Mouse (Mus musculus): ENCODE measurements around the gene Fry. TPM values are rescaled to one million over a fixed set of nuclear protein-coding genes. Genes with fewer than 3 reads are reported as not detected.

Gene Fry
- polyA plus RNA-seq, 1 experiment from 2014 or later, result 10.8 TPM

- peaks cover 38% of the 10 kb centered on the region for H3K36me3 ChIP-seq
- 76% methylated on average over 17 of the region's 17 CpGs for WGBS
- H3K9ac ChIP-seq, result no peak overlapping the region
- H3K9me3 ChIP-seq, result peaks cover 10% of the 10 kb centered on the region; the same call in 1 of the 2 replicates
- no peak overlapping the region for H3K4me3 ChIP-seq
- ATAC-seq (ENCODE audit: low FRiP score, low read depth), result no peak
- no peaks in the 10 kb centered on the region for H3K27me3 ChIP-seq
- peaks cover 15% of the 10 kb centered on the region for H3K4me1 ChIP-seq
- peak overlapping the region; percentile 69; the same call in 1 of the 2 replicates for H3K27ac ChIP-seq
- peak overlapping the region; percentile 36 for H3K4me2 ChIP-seq (replicated peaks)
Measured at GRCm38 (mm10) chr5:150457165-150457903, 338.9 kb downstream of the Fry start.

GRCm38 (mm10) chr5:150457904-150458739 is 339.7 kb downstream of the Fry start:
- peaks cover 15% of the 10 kb centered on the region for H3K4me1 ChIP-seq
- peak; percentile 63 for ATAC-seq (ENCODE audit: low FRiP score, low read depth)
- no peaks in the 10 kb centered on the region for H3K27me3 ChIP-seq
- H3K4me3 ChIP-seq, result no peak overlapping the region
- H3K27ac ChIP-seq, result peak overlapping the region; percentile 69; the same call in 1 of the 2 replicates
- peaks cover 32% of the 10 kb centered on the region for H3K36me3 ChIP-seq
- no peak overlapping the region for H3K9ac ChIP-seq
- peaks cover 10% of the 10 kb centered on the region; the same call in 1 of the 2 replicates for H3K9me3 ChIP-seq
- H3K4me2 ChIP-seq (replicated peaks), result peak overlapping the region; percentile 36
- 30% methylated on average over 17 of the region's 17 CpGs for WGBS

- H3K4me3 ChIP-seq, result no peak overlapping the region
- peaks cover 17% of the 10 kb centered on the region for H3K36me3 ChIP-seq
- no peaks in the 10 kb centered on the region; the same call in 1 of the 2 replicates for H3K9me3 ChIP-seq
- H3K4me2 ChIP-seq (replicated peaks), result no peak overlapping the region
- ATAC-seq (ENCODE audit: low FRiP score, low read depth), result no peak
- H3K27me3 ChIP-seq, result no peaks in the 10 kb centered on the region
- no peak overlapping the region for H3K9ac ChIP-seq
- H3K27ac ChIP-seq, result no peak overlapping the region
- WGBS, result 79% methylated on average over 4 of the region's 4 CpGs
- H3K4me1 ChIP-seq, result peaks cover 15% of the 10 kb centered on the region
Measured at GRCm38 (mm10) chr5:150459801-150460200, 341.4 kb downstream of the Fry start.

- Histone ChIP-seq H3K4me2 (replicated peaks) (no peak overlapping the region), H3K9me3 (no peaks in the 10 kb centered on the region; the same call in 1 of the 2 replicates), H3K4me1 (0 out of 2 replicates have a peak, but pooled peaks cover 4% of the 10 kb centered on the region), H3K27me3 (no peaks in the 10 kb centered on the region), H3K4me3 (no peak overlapping the region), H3K36me3 (peaks cover 8% of the 10 kb centered on the region), H3K9ac (no peak overlapping the region), H3K27ac (no peak overlapping the region)
- no peak for ATAC-seq (ENCODE audit: low FRiP score, low read depth)
- 62% methylated on average over 3 of the region's 3 CpGs for WGBS
Measured at GRCm38 (mm10) chr5:150464721-150465120, 346.3 kb downstream of the Fry start.

GRCm38 (mm10) chr5:150465218-150465617 is 346.8 kb downstream of the Fry start:
- 0 out of 2 replicates have a peak, but pooled peaks cover 4% of the 10 kb centered on the region for H3K4me1 ChIP-seq
- no peaks in the 10 kb centered on the region for H3K27me3 ChIP-seq
- H3K9ac ChIP-seq, result no peak overlapping the region
- no peak overlapping the region for H3K4me2 ChIP-seq (replicated peaks)
- H3K4me3 ChIP-seq, result no peak overlapping the region
- ATAC-seq (ENCODE audit: low FRiP score, low read depth), result no peak
- peaks cover 5% of the 10 kb centered on the region; the same call in 1 of the 2 replicates for H3K36me3 ChIP-seq
- no peak overlapping the region for H3K27ac ChIP-seq
- 76% methylated on average over 6 of the region's 6 CpGs for WGBS
- H3K9me3 ChIP-seq, result no peaks in the 10 kb centered on the region; the same call in 1 of the 2 replicates

GRCm38 (mm10) chr5:150466132-150466531 is 347.7 kb downstream of the Fry start:
- peak; percentile 48; the same call in 1 of the 2 replicates for ATAC-seq (ENCODE audit: low FRiP score, low read depth)
- Histone ChIP-seq H3K27me3 (no peaks in the 10 kb centered on the region), H3K27ac (no peak overlapping the region), H3K9ac (no peak overlapping the region), H3K4me1 (0 out of 2 replicates have a peak, but pooled peaks cover 4% of the 10 kb centered on the region), H3K4me2 (replicated peaks) (no peak overlapping the region), H3K4me3 (no peak overlapping the region), H3K9me3 (no peaks in the 10 kb centered on the region), H3K36me3 (peaks cover under 1% of the 10 kb centered on the region; the same call in 1 of the 2 replicates)
- WGBS, result 77% methylated on average over 12 of the region's 12 CpGs

GRCm38 (mm10) chr5:150468431-150468830 is 350.0 kb downstream of the Fry start:
- H3K27me3 ChIP-seq, result no peaks in the 10 kb centered on the region
- no peak overlapping the region for H3K27ac ChIP-seq
- H3K4me1 ChIP-seq, result 0 out of 2 replicates have a peak, but pooled peaks cover 4% of the 10 kb centered on the region
- H3K4me3 ChIP-seq, result no peak overlapping the region
- WGBS, result 64% methylated on average over 6 of the region's 6 CpGs
- H3K4me2 ChIP-seq (replicated peaks), result no peak overlapping the region
- no peak overlapping the region for H3K9ac ChIP-seq
- H3K36me3 ChIP-seq, result peaks cover 11% of the 10 kb centered on the region; the same call in 1 of the 2 replicates
- H3K9me3 ChIP-seq, result no peaks in the 10 kb centered on the region
- ATAC-seq (ENCODE audit: low FRiP score, low read depth), result no peak; the same call in 1 of the 2 replicates

- 65% methylated on average over 4 of the region's 4 CpGs for WGBS
- H3K4me2 ChIP-seq (replicated peaks), result no peak overlapping the region
- peaks cover 9% of the 10 kb centered on the region; the same call in 1 of the 2 replicates for H3K36me3 ChIP-seq
- ATAC-seq (ENCODE audit: low FRiP score, low read depth), result no peak
- no peaks in the 10 kb centered on the region for H3K27me3 ChIP-seq
- no peak overlapping the region for H3K27ac ChIP-seq
- H3K9ac ChIP-seq, result no peak overlapping the region
- no peaks in the 10 kb centered on the region for H3K4me1 ChIP-seq
- no peaks in the 10 kb centered on the region for H3K9me3 ChIP-seq
- no peak overlapping the region for H3K4me3 ChIP-seq
Measured at GRCm38 (mm10) chr5:150477364-150477763, 358.9 kb downstream of the Fry start.

- Histone ChIP-seq H3K27me3 (no peaks in the 10 kb centered on the region), H3K36me3 (peaks cover 2% of the 10 kb centered on the region; the same call in 1 of the 2 replicates), H3K9ac (no peak overlapping the region), H3K9me3 (no peaks in the 10 kb centered on the region), H3K4me2 (replicated peaks) (no peak overlapping the region), H3K27ac (no peak overlapping the region), H3K4me1 (no peaks in the 10 kb centered on the region), H3K4me3 (no peak overlapping the region)
- ATAC-seq (ENCODE audit: low FRiP score, low read depth), result no peak
- 50% methylated on average over 4 of the region's 4 CpGs for WGBS
Measured at GRCm38 (mm10) chr5:150478612-150479011, 360.2 kb downstream of the Fry start.

- peaks cover 2% of the 10 kb centered on the region; the same call in 1 of the 2 replicates for H3K36me3 ChIP-seq
- no peak overlapping the region for H3K4me3 ChIP-seq
- ATAC-seq (ENCODE audit: low FRiP score, low read depth), result no peak
- no peak overlapping the region; the same call in 1 of the 2 replicates for H3K4me2 ChIP-seq (replicated peaks)
- H3K27me3 ChIP-seq, result no peaks in the 10 kb centered on the region
- 0 out of 2 replicates have a peak, but pooled peaks cover 3% of the 10 kb centered on the region for H3K4me1 ChIP-seq
- H3K9me3 ChIP-seq, result no peaks in the 10 kb centered on the region
- H3K27ac ChIP-seq, result no peak overlapping the region
- 29% methylated on average over 3 of the region's 3 CpGs for WGBS
- no peak overlapping the region for H3K9ac ChIP-seq
Measured at GRCm38 (mm10) chr5:150485198-150485597, 366.8 kb downstream of the Fry start.

GRCm38 (mm10) chr5:150490285-150490684 is 371.8 kb downstream of the Fry start:
- WGBS, result 66% methylated on average over 3 of the region's 3 CpGs
- Histone ChIP-seq H3K9ac (no peak overlapping the region), H3K4me2 (replicated peaks) (no peak overlapping the region), H3K27me3 (no peaks in the 10 kb centered on the region), H3K36me3 (no peaks in the 10 kb centered on the region), H3K9me3 (no peaks in the 10 kb centered on the region), H3K4me1 (peaks cover 8% of the 10 kb centered on the region; the same call in 1 of the 2 replicates), H3K27ac (no peak overlapping the region), H3K4me3 (no peak overlapping the region)
- no peak for ATAC-seq (ENCODE audit: low FRiP score, low read depth)

GRCm38 (mm10) chr5:150490821-150491220 is 372.4 kb downstream of the Fry start:
- Histone ChIP-seq H3K4me1 (peaks cover 8% of the 10 kb centered on the region; the same call in 1 of the 2 replicates), H3K9ac (no peak overlapping the region), H3K4me2 (replicated peaks) (peak overlapping the region; percentile 1), H3K36me3 (0 out of 2 replicates have a peak, but pooled peaks cover 3% of the 10 kb centered on the region), H3K27ac (no peak overlapping the region), H3K27me3 (no peaks in the 10 kb centered on the region), H3K9me3 (no peaks in the 10 kb centered on the region), H3K4me3 (no peak overlapping the region)
- peak; percentile 76 for ATAC-seq (ENCODE audit: low FRiP score, low read depth)
- WGBS, result 39% methylated on average over 8 of the region's 8 CpGs
